Mouse (Mus musculus): ENCODE data around the gene Diras2. TPM values are rescaled to one million over a fixed set of nuclear protein-coding genes. Genes with fewer than 3 reads are reported as not detected.

The Diras2 gene
- polyA plus RNA-seq, 1 experiment from 2014 or later = 0.61 TPM

DNA sequence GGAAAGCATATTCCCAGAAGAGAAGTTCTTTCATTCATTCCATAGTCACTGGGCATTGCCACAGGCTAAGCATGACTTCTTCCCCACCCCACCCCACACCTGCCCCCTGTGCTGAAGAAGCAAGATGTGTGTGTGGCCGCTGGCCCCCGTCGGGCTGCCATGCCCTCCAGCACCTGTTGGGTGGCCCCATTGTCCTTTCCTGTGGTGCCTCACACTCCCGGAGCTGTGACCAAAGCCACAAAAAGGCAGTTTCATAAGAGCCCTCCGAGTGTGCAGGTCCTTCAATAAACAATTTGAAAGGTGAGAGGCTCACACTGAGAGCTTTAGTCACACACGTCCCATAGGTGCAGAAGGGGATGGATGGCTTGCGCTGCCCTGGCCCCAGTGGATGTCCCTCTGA, 35.7 kb upstream of the Diras2 start:
- H3K4me2 ChIP-seq (replicated peaks; ENCODE audit: low read depth) = no peak overlapping the region
- H3K27ac ChIP-seq (ENCODE audit: low read depth, low read length) = no peak overlapping the region
- H3K9ac ChIP-seq (ENCODE audit: low read depth, low read length) = no peak overlapping the region
- H3K36me3 ChIP-seq (ENCODE audit: control insufficient read depth, insufficient read depth) = no peaks in the 10 kb centered on the region
- no peaks in the 10 kb centered on the region for H3K4me1 ChIP-seq (replicated peaks; ENCODE audit: control insufficient read depth, insufficient read depth, low read length)
- no peaks in the 10 kb centered on the region for H3K9me3 ChIP-seq (ENCODE audit: control insufficient read depth)
- no peak overlapping the region for H3K4me3 ChIP-seq (ENCODE audit: low read depth, low read length)
- WGBS = 70% methylated on average over 7 of the region's 7 CpGs
- TF ChIP-seq CTCF (IDR thresholded peaks at IDR 0.05; ENCODE audit: low read depth) = no peak
- no peaks in the 10 kb centered on the region for H3K27me3 ChIP-seq (replicated peaks; ENCODE audit: control insufficient read depth, insufficient read depth, low read length)
- no peak for ATAC-seq

DNA sequence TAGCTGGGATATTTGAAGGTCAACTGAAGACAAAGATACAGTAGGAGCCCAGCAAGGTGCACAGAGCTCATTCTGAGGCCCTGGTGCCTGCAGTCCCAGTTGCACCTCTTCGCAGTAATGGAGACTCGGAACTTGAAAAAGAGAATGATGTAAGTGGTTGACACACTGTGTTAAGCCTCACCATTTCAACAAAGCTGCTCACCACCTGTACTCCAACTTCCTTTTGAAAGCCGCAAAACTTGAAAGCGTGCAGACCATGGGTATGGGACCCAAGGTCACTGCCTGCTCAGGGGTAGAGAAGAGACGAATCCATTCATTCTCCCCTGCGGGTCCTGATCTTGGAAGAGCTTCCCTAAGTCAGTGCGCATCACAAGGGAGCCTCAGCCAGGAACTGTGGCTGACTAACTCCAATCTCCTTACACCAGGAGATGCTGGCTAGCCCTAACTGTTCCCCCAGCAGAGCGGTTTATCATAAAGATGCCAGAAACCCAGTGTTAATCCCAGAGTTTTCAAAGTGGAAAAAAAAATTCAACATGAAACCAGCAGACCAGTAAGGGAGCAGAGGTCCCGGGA, 35.2 kb upstream of the Diras2 start:
- WGBS = 87% methylated on average over 9 of the region's 9 CpGs
- no peak for TF ChIP-seq CTCF (IDR thresholded peaks at IDR 0.05; ENCODE audit: low read depth)
- Histone ChIP-seq H3K4me1 (replicated peaks; ENCODE audit: control insufficient read depth, insufficient read depth, low read length) (no peaks in the 10 kb centered on the region), H3K9me3 (ENCODE audit: control insufficient read depth) (no peaks in the 10 kb centered on the region), H3K9ac (ENCODE audit: low read depth, low read length) (no peak overlapping the region), H3K27ac (ENCODE audit: low read depth, low read length) (no peak overlapping the region), H3K36me3 (ENCODE audit: control insufficient read depth, insufficient read depth) (no peaks in the 10 kb centered on the region), H3K4me2 (replicated peaks; ENCODE audit: low read depth) (no peak overlapping the region), H3K27me3 (replicated peaks; ENCODE audit: control insufficient read depth, insufficient read depth, low read length) (no peaks in the 10 kb centered on the region), H3K4me3 (ENCODE audit: low read depth, low read length) (no peak overlapping the region)
- ATAC-seq = no peak

DNA sequence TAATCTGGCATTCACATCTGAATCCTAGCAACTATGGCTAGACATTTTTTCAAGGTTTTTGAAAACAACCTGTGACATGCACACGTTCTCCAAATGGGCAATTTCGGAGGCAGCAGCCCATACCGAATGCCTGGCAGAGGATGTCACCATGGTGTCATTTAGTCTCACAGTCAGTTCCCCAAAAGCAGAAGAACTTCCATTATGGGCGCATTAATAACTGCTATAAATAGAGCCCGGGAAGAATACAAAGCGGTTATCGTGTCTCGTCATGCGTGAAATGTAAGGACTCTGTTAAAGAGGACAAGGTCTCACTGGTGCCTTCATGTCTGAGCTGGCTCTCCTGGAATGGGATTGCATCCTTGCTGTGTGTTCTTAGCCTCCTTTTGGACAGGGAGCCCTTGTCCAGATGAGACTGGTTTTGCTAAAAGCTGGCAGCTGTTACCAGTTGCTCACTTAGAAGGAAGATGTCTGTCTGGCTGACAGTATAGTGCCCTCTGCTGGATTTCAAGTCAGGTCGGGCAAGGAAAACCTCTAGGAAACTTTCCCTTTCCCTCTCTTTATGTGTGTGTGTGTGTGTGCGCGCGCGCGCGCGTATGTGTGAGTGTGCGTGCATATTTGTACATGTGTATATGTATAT, 34.1 kb upstream of the Diras2 start:
- H3K4me1 ChIP-seq (replicated peaks; ENCODE audit: control insufficient read depth, insufficient read depth, low read length) = no peaks in the 10 kb centered on the region
- H3K9ac ChIP-seq (ENCODE audit: low read depth, low read length) = no peak overlapping the region
- H3K27me3 ChIP-seq (replicated peaks; ENCODE audit: control insufficient read depth, insufficient read depth, low read length) = no peaks in the 10 kb centered on the region
- H3K9me3 ChIP-seq (ENCODE audit: control insufficient read depth) = no peaks in the 10 kb centered on the region
- TF ChIP-seq CTCF (IDR thresholded peaks at IDR 0.05; ENCODE audit: low read depth) = peak; percentile 71
- H3K4me3 ChIP-seq (ENCODE audit: low read depth, low read length) = no peak overlapping the region
- H3K4me2 ChIP-seq (replicated peaks; ENCODE audit: low read depth) = no peak overlapping the region
- H3K36me3 ChIP-seq (ENCODE audit: control insufficient read depth, insufficient read depth) = no peaks in the 10 kb centered on the region
- ATAC-seq = no peak
- 88% methylated on average over 18 of the region's 18 CpGs for WGBS
- H3K27ac ChIP-seq (ENCODE audit: low read depth, low read length) = no peak overlapping the region

DNA sequence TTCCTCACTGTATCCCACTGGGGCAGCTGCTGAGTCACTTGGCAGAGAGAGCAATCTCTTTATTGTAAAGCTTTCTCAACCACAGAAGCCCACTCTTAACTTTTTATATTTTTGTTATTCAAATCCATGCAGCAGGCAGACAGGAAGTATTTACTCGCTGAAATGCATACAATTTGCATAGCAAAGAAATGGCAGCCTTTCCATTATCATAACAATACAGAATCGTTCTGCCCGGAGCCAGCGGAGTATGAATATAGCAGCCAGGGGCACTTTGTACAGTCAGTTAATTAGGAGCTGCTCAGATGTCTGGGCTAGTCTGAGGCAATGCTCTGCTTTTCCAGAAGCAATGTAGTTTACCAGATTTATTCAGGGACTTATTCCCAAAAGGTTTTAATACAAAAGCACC, 31.1 kb upstream of the Diras2 start:
- Histone ChIP-seq H3K4me3 (ENCODE audit: low read depth, low read length) (no peak overlapping the region), H3K27ac (ENCODE audit: low read depth, low read length) (no peak overlapping the region), H3K9me3 (ENCODE audit: control insufficient read depth) (no peaks in the 10 kb centered on the region), H3K4me1 (replicated peaks; ENCODE audit: control insufficient read depth, insufficient read depth, low read length) (no peaks in the 10 kb centered on the region), H3K27me3 (replicated peaks; ENCODE audit: control insufficient read depth, insufficient read depth, low read length) (no peaks in the 10 kb centered on the region), H3K4me2 (replicated peaks; ENCODE audit: low read depth) (no peak overlapping the region), H3K9ac (ENCODE audit: low read depth, low read length) (no peak overlapping the region), H3K36me3 (ENCODE audit: control insufficient read depth, insufficient read depth) (no peaks in the 10 kb centered on the region)
- no peak for ATAC-seq
- WGBS = 55% methylated on average over 4 of the region's 4 CpGs
- no peak for TF ChIP-seq CTCF (IDR thresholded peaks at IDR 0.05; ENCODE audit: low read depth)

DNA sequence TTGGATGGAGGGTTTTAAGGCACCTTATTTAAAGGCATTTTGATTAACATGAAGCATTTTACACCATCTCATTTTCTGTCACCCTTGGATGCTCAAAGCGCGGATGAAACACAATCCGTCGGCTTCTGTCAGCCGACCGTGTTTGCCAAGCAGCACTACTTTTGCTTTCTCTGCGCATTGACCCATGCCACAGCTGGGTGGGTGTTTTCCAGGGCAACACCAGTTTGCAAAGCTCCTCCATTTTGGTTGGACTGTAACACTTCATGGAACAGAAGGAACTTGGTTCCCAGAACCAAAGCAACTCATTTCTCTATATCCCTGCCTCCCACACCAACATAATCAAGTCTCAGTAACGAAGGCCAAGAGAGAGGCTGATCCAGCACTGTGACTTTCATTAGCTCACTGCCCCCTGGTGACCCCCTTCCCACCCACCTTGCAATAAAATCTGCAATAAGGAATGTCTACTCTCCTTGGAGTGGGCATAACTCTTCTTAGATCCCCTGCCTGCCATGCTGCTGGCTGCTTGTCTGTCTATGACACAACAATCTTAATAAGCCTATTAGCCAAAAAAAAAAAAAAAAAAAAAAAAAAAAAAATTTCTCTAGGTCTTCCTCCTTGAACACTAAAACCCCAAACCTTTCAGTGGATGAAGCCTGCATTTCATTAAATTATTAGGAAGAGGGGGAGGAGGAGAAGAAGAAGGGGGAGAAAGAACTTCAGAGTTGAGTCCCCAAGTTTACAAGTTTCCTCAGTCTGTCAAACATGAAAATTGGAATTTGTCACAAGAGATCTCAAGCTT, 30.5 kb upstream of the Diras2 start:
- no peak for TF ChIP-seq CTCF (IDR thresholded peaks at IDR 0.05; ENCODE audit: low read depth)
- Histone ChIP-seq H3K4me3 (ENCODE audit: low read depth, low read length) (no peak overlapping the region), H3K27ac (ENCODE audit: low read depth, low read length) (no peak overlapping the region), H3K36me3 (ENCODE audit: control insufficient read depth, insufficient read depth) (no peaks in the 10 kb centered on the region), H3K27me3 (replicated peaks; ENCODE audit: control insufficient read depth, insufficient read depth, low read length) (no peaks in the 10 kb centered on the region), H3K9me3 (ENCODE audit: control insufficient read depth) (no peaks in the 10 kb centered on the region), H3K4me2 (replicated peaks; ENCODE audit: low read depth) (no peak overlapping the region), H3K4me1 (replicated peaks; ENCODE audit: control insufficient read depth, insufficient read depth, low read length) (no peaks in the 10 kb centered on the region), H3K9ac (ENCODE audit: low read depth, low read length) (no peak overlapping the region)
- no peak for ATAC-seq
- WGBS = 92% methylated on average over 8 of the region's 8 CpGs

DNA sequence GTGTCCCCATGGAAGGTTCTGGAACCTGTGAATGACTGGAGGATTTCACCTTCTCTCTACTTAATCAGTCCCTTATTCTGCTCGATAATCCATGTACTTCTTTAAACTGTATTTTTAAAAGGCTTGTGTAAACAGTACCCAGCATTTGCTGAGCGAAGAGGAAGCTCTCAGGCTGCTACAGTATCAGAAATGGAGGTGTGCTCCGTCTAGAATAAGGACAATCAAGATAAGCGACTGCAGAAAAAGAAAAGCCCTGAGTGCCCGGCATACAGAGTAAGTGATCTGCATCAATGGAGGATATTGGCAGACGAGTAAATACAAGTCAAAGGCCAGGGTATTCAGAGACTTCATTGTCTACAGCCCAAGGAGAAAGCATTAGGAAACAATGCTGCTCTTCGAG, 26.3 kb upstream of the Diras2 start:
- Histone ChIP-seq H3K4me3 (ENCODE audit: low read depth, low read length) (no peak overlapping the region), H3K27me3 (replicated peaks; ENCODE audit: control insufficient read depth, insufficient read depth, low read length) (no peaks in the 10 kb centered on the region), H3K9ac (ENCODE audit: low read depth, low read length) (no peak overlapping the region), H3K36me3 (ENCODE audit: control insufficient read depth, insufficient read depth) (no peaks in the 10 kb centered on the region), H3K4me2 (replicated peaks; ENCODE audit: low read depth) (no peak overlapping the region), H3K4me1 (replicated peaks; ENCODE audit: control insufficient read depth, insufficient read depth, low read length) (no peaks in the 10 kb centered on the region), H3K9me3 (ENCODE audit: control insufficient read depth) (no peaks in the 10 kb centered on the region), H3K27ac (ENCODE audit: low read depth, low read length) (no peak overlapping the region)
- ATAC-seq = no peak
- TF ChIP-seq CTCF (IDR thresholded peaks at IDR 0.05; ENCODE audit: low read depth) = no peak
- WGBS = 54% methylated on average over 7 of the region's 7 CpGs
